Mouse (Mus musculus) gastrocnemius, postnatal 14 days (tissue): Measurements from ENCODE around the gene Slc39a13. TPM values are rescaled to one million over a fixed set of nuclear protein-coding genes. Genes with fewer than 3 reads are reported as not detected.

Experiments used
- DNase-seq: peaks from one replicate; pipeline ENCODE4 v3.0.0; 2021; ENCODE audit warnings: mixed read lengths
- intact Hi-C: fragments of 180-260 bp; cut with DNase I; formaldehyde crosslinking; loops from one replicate; pipeline ENCODE4 v1.15.1; 2025; ENCODE audit warnings: low total_unique reads
- total RNA-seq, 2 experiments: library from RNA; stranded (reverse); gene quantifications; 2 replicates each; pipeline ENCODE4 v1.2.3; 2021

Slc39a13 gene
- total RNA-seq, 2 experiments from 2014 or later: 21.7 to 25.9 TPM

DNA sequence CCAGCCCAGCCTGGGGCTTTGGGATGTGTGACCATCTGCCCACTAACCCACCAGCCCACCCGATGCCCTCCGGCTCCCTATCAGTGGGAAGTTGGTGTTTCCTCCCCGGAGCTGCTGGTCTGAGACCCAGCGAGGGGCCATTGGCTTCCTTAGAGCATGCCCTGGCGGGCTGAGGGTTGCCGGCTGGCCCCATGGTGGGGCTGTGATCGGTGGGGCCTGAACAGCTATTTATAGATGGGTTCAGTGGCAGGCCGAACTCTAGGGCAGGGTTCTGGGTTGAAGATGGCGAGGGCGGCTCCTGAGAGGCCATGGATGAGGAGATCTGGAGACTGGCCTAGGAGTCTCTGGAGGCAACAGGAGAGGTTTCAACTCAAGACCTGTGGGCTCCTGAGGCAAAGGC, 26.8 kb upstream of the Slc39a13 start:
- intact Hi-C loops: no loop called here
- DNase-seq: no peak

DNA sequence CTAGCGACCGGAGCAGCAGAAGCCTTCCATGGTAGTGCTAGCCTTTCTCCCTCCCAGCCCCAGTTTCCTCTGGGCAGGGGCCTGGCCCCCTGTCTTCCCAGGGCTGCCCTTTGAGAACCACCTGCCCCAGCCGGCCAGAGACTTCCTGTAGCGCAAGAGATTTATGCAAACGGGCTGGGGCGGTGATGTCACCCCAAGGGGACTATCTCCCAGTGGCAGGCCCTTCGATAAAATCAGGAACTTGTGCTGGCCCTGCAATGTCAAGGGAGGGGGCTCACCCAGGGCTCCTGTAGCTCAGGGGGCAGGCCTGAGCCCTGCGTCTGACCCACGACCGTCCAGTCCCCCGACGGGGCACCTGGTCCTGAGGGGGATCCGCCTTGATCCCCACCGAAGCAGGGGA, 26.3 kb upstream of the Slc39a13 start:
- DNase-seq: peak; percentile 27
- intact Hi-C loops: no loop called here

DNA sequence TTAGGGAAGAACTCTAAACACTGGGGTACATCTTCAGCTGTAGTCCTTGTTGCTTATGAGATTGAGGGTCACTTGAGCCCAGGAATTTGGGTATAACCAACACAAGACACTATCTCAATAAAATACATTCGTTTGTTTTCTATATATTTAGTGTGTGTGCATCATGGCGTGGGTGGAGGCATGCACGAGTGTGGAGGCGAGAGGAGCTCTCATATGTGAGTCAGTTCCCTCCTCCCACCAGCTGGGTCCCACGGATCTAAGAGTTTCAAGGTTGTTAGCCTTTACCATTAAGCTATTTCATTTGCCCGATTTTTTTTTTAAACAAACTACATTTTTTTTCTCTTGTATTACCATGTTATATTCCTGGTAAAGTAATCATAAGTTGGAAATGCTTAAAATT, 20.6 kb upstream of the Slc39a13 start:
- DNase-seq: no peak
- intact Hi-C loops: no loop called here

DNA sequence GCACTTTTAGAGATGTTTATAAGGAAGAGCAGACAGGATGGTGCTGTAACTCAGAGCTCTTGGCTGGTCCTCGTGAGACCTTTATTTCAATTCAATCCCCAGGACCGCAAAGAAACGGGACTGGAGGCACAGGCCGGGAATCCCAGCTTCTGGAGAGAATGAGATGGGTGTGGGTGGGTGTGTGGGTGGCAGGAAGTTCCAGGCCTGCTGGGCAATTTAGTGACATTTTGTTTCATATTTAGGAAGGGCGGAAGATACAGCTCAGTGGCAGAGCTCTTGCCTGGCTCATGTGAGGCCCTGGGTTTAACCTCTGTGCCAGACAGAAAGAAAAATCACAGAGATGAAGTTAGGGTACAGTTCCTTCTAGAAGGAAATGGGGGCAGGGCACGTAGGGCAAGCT, 20.0 kb upstream of the Slc39a13 start:
- intact Hi-C loops: no loop called here
- DNase-seq: no peak

DNA sequence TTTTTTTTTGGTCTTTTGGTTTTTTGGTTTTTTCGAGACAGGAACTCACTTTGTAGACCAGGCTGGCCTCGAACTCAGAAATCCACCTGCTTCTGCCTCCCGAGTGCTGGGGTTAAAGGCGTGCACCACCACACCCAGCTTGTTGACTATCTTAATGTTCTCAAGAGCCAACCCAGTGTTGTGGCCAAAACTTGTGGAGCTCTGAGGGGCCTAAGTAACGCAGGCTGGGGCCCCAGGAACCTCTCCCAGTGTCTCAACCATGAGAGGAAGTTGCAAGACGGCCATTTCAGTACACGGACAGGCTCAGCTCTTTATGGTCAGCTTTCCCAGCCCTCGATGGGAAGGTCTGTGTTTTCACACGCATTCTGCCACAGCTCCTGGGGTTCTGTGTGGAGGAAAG, 18.8 kb upstream of the Slc39a13 start:
- no peak for DNase-seq
- intact Hi-C loops: no loop called here

DNA sequence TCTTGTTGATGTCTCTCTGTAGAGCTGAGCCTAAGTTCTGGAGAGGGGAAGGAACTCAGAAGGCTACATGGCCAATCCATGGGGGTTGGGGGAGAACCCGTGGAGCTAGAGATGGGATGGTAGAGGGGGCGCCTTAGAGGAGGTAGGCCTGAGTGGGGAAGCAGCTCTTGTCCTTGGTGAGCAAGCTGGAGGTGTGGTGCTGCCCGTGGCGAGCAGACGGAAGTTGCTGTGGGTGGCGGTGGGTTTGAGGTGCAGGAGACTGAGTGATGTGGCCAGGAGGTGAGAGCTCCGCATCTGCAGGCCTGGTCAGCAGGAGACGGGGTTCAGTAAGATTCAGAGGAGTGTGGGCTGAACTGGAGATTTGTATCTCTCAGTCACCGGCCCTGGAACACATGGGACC, 17.2 kb upstream of the Slc39a13 start:
- intact Hi-C loops: no loop called here
- DNase-seq: no peak

DNA sequence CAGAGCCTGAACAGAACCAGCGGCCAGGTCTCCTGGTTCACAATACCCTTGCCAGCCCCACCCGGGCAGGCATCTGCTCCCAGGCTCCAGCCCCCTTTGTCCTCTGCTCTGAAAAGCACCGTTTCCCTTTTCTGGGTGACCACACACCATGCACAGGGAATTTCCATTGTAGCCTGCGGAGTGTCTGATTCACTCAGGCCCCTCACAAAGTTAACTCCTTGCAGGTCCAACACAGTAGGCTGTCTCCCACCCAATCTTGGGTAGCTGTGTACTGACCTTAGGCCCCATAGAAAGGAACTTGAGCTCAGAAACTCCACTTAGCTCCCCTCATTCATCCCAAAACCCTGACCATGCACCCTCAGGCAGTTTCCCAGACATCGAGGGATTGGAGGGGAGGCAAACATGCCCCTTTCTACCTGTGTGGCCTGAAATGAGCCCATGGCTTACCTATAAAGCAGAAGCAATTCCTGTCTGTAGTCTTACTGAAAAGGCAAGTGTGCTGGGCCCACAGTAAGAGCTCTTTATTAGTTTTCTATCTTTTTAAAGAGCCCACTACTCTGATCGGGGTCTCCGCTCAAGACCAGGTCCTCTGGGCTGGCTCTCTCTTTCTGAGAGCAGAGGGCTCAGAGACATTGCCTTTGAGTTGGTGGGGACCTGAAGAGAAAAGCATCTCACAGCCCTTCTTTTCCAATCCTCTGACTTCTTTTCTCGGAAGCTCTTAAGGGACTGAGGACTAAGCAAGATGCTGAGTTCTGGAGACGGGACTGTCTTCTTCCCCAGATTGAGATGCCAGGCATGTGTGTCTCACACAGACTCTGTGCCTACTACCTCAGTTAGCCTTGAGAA, 16.4 kb upstream of the Slc39a13 start:
- no peak for DNase-seq
- intact Hi-C loops: no loop called here

DNA sequence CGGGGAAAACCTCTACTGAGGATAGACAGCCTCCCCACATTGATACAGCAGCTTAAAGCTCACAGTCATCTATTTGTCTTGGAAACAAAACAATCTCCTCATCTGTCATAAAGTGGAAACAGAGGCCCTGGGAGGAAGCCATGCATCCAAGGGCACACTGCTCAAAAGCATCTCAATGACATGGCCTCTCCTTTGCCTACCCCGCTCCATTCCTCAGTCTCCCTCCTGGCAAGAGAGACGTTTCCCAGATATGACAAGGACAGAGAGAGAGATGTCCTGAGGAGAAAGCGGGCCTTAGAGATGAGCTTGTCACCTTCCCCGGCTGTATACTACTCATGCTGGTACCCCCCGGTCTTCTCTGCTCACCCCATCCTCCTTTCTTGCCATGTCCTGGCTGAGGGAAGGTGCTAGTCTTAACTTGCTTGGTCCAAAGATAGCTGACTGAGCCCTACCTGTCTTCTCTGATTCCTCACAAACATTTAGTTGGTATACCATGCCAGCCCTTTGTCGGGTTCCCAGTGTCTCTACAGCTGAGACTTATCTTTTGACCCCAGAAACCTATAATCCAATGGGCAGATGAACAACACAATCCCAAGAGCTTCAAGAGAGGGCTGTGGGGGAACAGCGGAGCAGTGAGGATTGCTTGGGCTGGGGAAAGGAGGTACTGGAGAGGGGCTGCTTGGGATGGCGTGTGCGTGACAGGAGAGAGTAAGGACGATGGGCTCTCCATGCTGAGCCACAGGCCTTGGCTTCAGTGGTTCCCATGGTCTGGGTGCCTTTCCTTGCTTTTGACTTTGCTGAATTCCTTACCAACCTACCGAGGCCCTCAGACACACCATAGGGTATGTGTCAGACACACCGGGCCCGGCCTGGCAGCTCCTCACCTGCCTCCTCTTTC, 15.5 kb upstream of the Slc39a13 start:
- DNase-seq: no peak
- intact Hi-C loops: no loop called here

DNA sequence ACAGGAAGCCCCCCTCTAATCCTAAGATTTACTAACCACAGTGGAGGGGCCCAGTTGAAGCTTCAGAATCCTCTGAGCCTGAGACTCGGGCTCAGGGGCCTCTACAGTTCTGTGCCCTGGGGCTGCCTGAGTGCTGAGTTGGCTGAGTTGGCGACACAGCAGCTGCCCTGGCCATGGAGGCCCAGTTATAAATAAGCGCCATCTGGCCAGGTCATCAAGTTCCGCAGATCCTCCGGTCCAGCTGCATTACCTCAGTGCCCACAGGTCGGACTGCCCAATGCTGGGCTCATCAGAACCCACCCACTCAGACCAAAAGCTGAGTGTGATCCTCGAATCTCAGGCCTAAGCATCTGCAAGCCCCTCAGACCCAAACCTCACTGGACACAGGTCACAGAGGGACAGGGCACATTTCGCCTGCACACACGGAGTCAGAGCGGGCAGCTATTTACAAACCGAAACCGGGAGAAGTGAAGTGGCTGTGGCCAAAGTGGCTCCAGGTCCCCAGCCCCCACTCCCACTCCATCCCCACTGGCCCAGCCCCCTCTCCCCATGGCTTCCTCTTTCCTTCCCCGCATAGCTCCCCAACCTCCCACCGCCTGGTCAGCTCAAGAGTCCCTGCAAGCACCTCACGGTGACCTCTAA, 14.1 kb upstream of the Slc39a13 start:
- intact Hi-C loops: no loop called here
- DNase-seq: peak; percentile 76

DNA sequence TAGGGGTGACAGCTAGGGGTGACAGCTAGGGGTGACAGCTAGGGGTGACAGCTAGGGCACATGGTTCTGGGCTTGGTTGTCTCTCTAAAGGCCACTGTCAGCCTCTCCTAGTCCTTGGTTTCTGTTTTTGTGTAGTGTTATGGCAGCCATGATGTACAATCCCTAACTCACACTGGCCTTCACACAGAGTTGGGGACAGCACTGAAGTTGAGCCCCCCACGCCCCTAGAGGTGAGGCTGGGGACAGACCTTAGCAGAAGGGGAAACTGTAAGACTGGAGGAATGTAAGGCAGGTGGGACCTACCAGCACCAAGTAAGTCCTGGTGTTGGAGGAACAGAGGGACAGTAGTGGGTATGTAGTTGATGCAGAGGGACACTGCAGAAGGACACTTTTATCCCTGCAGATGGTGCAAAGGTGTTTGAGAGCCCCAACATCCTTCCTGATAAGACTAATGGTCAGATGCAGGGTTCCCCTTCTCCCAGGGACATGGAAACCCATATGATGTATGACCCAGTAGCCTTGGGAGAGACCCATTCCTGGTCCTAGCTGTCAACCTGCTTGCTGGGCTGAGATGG, 13.2 kb upstream of the Slc39a13 start:
- DNase-seq: no peak
- intact Hi-C loops: no loop called here

DNA sequence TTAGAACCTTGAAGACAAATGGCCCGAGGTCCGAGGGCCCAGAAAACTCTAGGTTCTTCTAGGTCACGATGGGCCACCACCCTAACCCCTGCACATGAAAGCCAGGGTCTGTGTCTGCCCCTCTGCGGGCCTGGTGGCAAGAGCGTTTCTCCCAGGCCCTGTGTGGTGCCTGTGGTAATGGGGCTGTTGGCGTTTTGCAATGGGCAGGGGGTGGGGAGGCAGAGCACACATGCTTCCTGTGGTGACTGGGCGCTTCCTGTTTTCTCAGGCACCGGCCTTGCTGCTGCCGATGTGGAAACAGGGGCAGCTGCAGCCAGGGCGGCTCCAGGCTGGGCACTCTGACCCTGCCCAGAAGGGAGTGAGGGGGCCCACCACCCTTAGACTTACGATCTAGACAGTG, 12.6 kb upstream of the Slc39a13 start:
- DNase-seq: peak; percentile 54
- intact Hi-C loops: no loop called here

DNA sequence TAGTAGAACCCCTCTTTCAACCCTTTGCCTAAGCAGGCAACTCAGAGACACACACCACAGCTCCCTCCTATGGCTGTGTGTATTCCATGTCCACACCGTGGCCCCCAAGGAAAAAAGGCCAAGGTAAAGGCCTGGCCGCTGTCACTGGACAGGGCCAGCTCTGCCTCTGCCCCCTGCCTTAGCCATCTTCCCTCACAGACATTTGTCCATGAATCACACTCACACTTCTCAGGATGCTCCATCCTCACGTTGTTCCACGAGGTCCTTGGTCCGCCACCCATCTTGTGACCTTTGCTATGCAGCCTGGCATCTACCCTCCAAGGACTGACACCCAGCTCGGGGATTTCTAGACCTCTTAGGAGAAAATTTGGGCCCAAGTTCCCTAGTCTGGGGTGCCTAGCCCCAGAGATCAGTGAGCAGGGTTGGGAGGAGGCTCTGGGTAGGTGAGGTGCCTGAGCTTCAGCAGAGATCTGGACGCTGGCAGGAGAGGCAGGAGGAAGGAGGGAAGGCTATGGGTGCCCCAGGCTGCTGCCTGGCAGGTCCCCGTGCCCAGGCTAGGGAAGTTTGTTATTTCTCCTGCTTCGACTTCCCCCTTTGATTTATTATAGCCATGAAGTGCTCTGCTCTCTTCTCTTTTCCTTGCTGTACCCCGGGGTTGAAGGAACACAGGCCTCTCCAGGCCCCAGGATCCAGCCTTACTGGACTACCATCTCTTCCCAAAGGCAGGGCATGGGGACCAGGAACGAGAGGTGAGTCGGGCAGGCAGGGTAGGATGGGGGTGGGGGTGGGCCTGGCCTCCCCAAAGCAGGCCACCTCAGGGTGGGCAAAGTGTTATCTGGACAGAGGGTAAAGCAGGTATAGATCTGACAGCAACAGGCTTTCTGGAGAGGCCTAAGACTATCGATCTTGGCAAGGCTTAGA, 11.8 kb upstream of the Slc39a13 start, which contains the start of gene Spi1:
Gene Spi1 (plus strand): TSS at position 616 of the 921 bp plus-strand sequence.
- intact Hi-C loops: no loop called here
- no peak for DNase-seq

DNA sequence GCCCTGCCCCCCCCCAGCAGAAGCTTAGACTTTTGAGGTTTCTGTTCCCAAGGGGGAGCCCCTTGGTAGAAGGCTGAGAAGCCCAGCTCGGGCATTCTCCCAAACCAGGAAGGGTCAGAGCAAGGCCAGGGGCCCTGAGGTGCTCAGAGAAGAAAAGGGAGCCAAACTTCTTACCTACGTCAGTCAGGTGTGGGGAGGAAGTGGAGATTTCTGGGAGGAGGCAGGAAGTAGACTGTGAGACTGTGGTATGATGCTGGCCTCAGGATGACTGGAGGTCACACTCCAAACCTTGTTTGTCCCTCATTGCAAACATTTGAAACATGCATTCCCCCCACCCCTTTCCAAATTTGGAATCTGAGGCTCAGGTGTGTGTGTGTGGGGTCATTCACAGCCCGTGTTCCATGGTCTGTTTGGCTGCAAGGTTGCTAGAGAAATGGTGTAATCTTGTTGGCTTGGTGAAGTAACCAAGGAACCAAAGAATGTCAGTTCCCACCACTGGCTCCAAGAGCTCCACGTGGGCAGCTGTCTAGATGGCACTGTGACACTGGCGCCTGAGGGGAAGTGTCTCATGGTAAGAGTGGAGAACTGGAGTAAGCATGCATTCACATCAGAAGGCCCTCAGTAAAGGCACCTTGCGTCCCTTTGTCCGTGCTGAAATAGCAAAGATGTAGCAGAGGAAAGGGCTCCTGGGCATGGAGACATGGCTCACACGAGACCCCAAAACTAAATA, 10.7 kb upstream of the Slc39a13 start:
- intact Hi-C loops: no loop called here
- DNase-seq: no peak

DNA sequence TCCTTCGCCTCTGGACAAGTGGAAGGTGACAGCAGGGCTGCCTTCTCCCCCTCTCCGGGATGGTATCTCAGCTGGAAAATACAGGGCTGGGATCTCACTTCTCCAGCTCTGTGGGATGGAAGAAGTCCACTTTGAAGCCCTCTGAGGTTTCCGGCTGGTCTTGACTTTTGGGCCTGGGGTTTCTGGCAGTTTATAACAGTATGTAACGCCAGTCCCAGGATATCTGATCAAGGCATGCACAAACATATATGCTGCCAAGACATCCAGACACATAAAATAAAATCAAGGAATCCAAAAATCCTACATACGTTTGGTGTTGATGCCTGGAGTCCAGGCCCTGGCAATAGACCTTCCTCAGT, 8.8 kb upstream of the Slc39a13 start:
- intact Hi-C loops: no loop called here
- no peak for DNase-seq

DNA sequence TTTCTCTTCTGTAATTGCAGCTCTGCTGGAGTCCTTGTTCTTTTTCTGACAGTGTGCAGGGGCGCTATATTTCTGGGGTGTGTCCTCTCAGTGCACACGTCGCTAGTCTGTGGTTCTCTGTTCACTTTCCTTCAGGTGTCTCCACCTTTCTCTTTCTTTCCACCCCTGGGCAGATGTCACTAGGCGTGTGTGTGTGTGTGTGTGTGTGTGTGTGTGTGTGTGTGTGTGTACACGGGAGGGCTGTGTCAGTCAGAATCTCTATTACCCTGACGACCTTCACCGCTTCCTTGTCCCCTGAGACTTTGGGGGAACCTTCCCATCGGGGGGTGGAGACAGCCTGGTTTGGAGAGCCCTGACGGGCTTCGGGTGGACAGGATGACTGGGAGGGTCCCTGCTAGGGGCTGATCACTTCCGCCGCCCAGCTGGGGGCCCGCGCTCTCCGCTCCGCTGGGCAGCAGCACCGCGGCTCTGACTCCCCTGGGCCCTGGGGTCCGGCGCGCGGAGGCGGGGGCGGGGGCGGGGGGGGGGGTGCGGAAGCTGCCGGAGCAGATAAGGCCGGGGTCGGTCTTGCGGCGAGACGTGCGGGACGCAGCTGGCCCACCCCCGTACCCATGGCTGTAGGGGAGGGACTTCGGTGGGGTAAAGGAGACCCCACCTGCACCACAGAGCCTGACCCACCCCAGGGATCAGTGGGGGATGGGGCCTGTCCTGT, 8.3 kb upstream of the Slc39a13 start:
- DNase-seq: no peak
- intact Hi-C loops: no loop called here

DNA sequence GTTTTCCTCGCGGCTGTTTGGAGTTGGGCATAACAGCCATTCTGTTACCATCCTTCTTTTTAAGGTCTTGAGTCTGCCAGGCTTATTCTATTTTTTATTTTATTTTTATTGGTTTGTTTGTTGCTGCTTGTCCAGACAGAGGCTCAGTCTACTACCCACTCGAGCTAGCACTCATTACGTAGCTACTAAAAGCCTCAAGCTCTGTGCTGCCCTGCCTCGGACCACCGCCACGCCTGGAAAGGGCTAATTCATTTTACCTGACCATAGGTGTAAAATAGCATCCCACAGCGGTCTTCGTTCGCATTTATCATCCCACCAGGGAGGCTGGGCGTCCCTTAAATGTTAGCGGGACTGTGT, 7.7 kb upstream of the Slc39a13 start:
- intact Hi-C loops: no loop called here
- DNase-seq: no peak

DNA sequence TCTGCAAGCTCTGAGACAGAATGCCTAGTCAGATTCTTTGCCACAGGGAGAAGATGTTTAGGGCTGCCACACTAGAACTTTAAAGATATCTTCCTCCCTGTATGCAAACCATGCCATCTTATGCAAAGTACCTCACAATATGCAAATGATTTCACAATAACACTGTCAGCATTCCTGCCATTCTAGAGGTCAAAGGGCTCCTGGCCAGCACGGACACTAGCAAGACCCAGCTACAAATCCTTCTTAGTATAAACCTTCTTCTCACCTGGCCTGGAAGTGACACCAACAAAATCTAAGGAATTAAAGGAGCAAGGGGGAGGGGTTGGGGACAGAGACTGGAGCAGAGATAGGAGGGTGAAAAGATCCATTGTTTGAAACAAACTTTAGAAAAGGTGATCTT, 1.9 kb upstream of the Slc39a13 start:
- intact Hi-C loops: loop anchor here (2.0 kb wide), 1 partner anchor 29 kb away; no protein-coding TSS in a partner anchor
- DNase-seq: no peak

DNA sequence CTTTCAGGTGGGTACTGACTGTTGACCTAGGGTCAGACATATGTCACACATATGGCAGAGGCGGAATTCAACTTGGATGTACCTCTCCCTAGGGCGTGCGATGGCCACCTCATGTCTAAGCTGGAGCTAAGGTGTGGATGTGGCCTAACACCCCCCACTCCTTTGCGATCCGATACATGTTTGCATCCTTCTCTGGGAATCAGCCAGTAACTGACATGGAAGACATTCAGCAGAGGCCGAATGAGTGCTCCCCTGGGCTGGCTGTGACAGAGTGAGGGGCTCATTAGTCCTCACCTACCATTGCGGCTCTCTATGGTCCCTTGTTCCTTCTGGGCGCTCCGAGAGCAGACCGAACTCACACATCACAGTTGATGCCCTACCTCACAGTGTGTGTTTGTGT, 842 bp upstream of the Slc39a13 start:
- intact Hi-C loops: no loop called here
- no peak for DNase-seq
